Mouse (Mus musculus) embryonic facial prominence, embryonic 15.5 days (tissue): ENCODE results near the gene Lmtk2. TPM values are rescaled to one million over a fixed set of nuclear protein-coding genes. Genes with fewer than 3 reads are reported as not detected.

ENCODE experiments used
- ATAC-seq: fragments of 200-750 bp; cut with Nextera tagmentation; 2 replicates; pipeline ENCODE4 v1.8.0; 2017; ENCODE audit warnings: low read depth, moderate TSS enrichment; ENCODE audit not compliant: insufficient number of reproducible peaks, low FRiP score, low TSS enrichment
- H3K27ac ChIP-seq: fragments of 300-500 bp; sonication (generic); replicated peaks from 2 replicates; pipeline ENCODE4 v1.5.1; 2015; ENCODE audit warnings: mild to moderate bottlenecking, inconsistent platforms
- H3K27me3 ChIP-seq: fragments of 300-500 bp; sonication (generic); 2 replicates; pipeline ENCODE4 v1.6.1; 2015; ENCODE audit warnings: inconsistent platforms
- H3K36me3 ChIP-seq: fragments of 300-500 bp; sonication (generic); 2 replicates; pipeline ENCODE4 v1.6.1; 2015; ENCODE audit warnings: mild to moderate bottlenecking, inconsistent platforms
- H3K4me1 ChIP-seq: fragments of 300-500 bp; sonication (generic); 2 replicates; pipeline ENCODE4 v1.6.1; 2015; ENCODE audit warnings: inconsistent platforms
- H3K4me2 ChIP-seq: fragments of 300-500 bp; sonication (generic); replicated peaks from 2 replicates; pipeline ENCODE4 v1.6.1; 2015; ENCODE audit warnings: mild to moderate bottlenecking, inconsistent platforms
- H3K4me3 ChIP-seq: fragments of 300-500 bp; sonication (generic); replicated peaks from 2 replicates; pipeline ENCODE4 v1.5.1; 2015; ENCODE audit warnings: mild to moderate bottlenecking, inconsistent platforms
- H3K9ac ChIP-seq: fragments of 300-500 bp; sonication (generic); 2 replicates; pipeline ENCODE4 v1.6.1; 2015; ENCODE audit warnings: inconsistent platforms
- H3K9me3 ChIP-seq: fragments of 300-500 bp; sonication (generic); replicated peaks from 2 replicates; pipeline ENCODE4 v1.6.1; 2016; ENCODE audit warnings: inconsistent platforms
- WGBS: fragments of 180-500 bp; shearing (Covaris S2); methylation state at CpG from one replicate; pipeline ENCODE4 v1.1.7; 2015; 5-methylcytosine and 5-hydroxymethylcytosine counted together
- polyA plus RNA-seq: library from polyadenylated mRNA; unstranded; fragments of >200 nt; fragmentation: Nextera tagmentation; extraction: Ambion mirVana; gene quantifications from 2 replicates; pipeline ENCODE4 v1.2.1, GENCODE M21; 2015

Gene Lmtk2
- 4.5 TPM in 2 replicates for polyA plus RNA-seq

DNA sequence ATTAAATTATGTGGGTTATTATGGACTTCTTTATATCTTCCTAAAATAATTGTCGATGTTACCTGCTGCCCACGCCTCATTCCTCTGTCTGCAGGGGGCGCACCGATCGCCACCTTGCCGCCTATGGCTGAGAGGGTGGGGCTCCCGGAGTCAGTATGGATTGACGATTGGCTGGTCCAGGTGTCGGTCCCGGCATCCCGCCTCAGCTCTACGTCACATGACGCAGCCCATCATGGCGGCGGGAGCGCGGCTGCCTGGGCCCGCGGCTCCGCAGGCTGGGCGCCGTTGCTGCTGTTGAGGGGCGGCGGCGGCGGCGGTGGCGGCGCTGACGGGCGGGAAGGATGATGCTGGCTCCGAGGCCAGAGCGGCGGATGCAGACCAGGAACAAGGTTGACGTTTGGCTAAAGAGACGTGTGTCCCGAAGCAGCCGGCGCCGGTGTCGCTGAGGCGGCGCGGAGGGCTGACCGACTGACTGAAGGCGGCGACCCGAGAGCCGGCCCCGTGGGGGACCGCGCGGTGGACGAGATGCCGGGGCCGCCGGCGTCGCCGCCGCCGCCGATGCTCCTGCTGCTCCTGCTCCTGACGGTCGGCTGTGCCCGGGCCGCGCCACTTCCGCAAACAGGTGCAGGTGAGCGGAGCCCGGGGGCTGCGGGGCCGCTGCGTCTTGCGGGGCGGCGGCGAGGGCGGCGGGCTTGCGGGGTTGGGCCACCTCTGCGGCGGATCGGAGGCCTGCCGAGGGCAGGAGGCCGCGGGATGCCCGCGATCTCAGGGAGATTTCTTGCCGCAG lies at the start of gene Lmtk2:
TSS of gene Lmtk2 (plus strand) at position 288 of the 787 bp plus-strand sequence.
- Histone ChIP-seq H3K4me1 (0 out of 2 replicates have a peak, but pooled peaks cover 14% of the 10 kb centered on the region), H3K4me3 (peak within 1 kb of the TSS; percentile 68), H3K36me3 (no peaks in the 10 kb centered on the region), H3K27ac (peak within 1 kb of the TSS; percentile 70), H3K27me3 (peaks cover 8% of the 10 kb centered on the region; the same call in 1 of the 2 replicates), H3K9ac (peak within 1 kb of the TSS; percentile 53), H3K4me2 (peak within 1 kb of the TSS; percentile 90), H3K9me3 (no peaks in the 10 kb centered on the region)
- WGBS = under 1% methylated on average over 85 of the region's 90 CpGs
- peak; percentile 99 for ATAC-seq

DNA sequence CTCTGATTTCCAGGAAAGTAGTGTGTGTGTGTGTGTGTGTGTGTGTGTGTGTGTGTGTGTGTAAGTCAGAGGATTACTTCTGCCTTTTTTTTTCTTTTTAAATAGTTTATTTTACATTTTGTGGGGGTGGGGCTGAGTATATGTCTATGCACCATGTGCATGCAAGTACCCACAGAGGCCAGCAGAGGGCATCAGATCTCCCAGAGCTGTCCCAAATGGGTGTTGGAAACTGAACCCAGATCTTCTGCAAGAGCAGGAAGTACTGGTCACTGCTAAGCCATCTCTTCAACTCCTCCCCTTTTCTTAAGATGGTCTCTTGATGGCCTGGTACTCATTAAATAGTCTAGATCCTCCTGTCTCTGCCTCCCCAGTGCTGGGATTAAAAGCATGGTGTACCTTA lies 49.0 kb upstream of the Lmtk2 start:
- no peaks in the 10 kb centered on the region for H3K4me1 ChIP-seq
- ATAC-seq = no peak
- no peak overlapping the region for H3K27ac ChIP-seq
- H3K27me3 ChIP-seq = no peaks in the 10 kb centered on the region
- no peak overlapping the region for H3K4me3 ChIP-seq
- H3K9ac ChIP-seq = no peak overlapping the region
- H3K4me2 ChIP-seq = no peak overlapping the region
- H3K36me3 ChIP-seq = no peaks in the 10 kb centered on the region
- H3K9me3 ChIP-seq = no peaks in the 10 kb centered on the region

DNA sequence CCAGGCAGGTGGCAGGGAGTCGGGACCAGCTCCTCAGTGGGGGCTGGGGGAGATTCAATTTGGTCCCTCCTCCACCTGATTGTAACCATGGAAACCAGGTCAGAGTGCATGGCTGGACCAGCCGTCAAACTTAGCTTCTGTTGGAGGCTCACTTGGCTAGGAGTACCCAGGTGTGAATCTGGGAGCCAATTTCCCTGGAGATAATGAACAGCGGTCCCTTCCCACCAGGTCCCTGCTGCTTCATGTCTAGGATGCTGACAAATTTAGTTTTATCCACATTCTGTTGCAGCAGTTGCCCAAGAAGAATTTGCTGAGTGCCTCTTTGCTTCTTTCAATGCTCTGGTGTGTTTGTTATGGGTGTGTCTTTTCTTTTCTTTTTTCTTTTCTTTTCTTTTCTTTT lies 46.8 kb upstream of the Lmtk2 start:
- Histone ChIP-seq H3K4me1 (no peaks in the 10 kb centered on the region), H3K27me3 (no peaks in the 10 kb centered on the region), H3K36me3 (no peaks in the 10 kb centered on the region), H3K4me2 (no peak overlapping the region), H3K9me3 (no peaks in the 10 kb centered on the region), H3K4me3 (no peak overlapping the region), H3K27ac (no peak overlapping the region), H3K9ac (no peak overlapping the region)
- WGBS = 53% methylated on average over 3 of the region's 3 CpGs
- no peak for ATAC-seq

DNA sequence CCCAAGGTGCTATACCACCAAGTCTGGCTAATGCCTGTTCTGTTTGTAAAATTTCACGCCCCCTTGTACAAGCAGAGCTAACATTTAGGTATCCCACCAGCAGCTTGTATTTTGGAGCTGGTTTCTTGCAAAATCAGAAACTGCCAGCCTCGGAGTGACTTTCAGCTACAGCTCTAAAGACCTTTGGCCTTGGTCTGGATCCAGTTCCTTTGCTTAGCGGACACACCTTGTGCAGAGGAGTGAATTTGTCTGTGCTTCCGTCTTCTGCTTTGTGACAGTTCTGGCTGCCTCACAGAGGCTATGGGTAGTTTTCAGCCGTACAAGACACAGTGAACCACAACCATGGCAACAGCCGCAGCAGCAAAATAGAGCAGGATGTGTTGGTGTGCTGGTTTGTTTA lies 45.9 kb upstream of the Lmtk2 start:
- Histone ChIP-seq H3K27me3 (no peaks in the 10 kb centered on the region), H3K4me3 (no peak overlapping the region), H3K36me3 (no peaks in the 10 kb centered on the region), H3K4me2 (no peak overlapping the region), H3K27ac (no peak overlapping the region), H3K4me1 (no peaks in the 10 kb centered on the region), H3K9ac (no peak overlapping the region), H3K9me3 (no peaks in the 10 kb centered on the region)
- 90% methylated on average over 6 of the region's 6 CpGs for WGBS
- no peak for ATAC-seq

DNA sequence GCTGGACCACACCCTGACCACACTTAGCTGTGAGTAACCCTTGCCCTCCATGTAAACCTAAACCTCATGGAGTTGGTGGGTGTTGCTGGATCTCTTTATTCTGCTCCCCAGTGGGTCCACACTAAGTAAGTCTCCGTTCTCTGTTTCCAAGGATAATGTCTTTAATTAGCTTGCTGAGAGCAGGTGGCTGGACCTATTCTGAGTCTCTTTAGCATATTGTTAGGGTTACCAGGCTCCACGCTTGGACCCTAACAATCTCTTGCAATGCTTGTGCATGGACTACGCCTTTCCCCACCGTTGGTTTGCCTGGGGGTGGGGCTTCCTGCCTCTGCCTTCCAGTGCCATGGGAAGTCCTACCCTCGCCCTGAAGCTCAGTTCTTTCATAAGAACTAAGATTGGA lies 36.1 kb upstream of the Lmtk2 start:
- H3K4me2 ChIP-seq = no peak overlapping the region
- no peaks in the 10 kb centered on the region for H3K27me3 ChIP-seq
- no peaks in the 10 kb centered on the region for H3K36me3 ChIP-seq
- H3K9me3 ChIP-seq = 0 out of 2 replicates have a peak, but pooled peaks cover 3% of the 10 kb centered on the region
- no peak overlapping the region for H3K9ac ChIP-seq
- H3K27ac ChIP-seq = no peak overlapping the region
- no peaks in the 10 kb centered on the region for H3K4me1 ChIP-seq
- WGBS = 70% methylated on average over 5 of the region's 5 CpGs
- H3K4me3 ChIP-seq = no peak overlapping the region
- ATAC-seq = no peak

DNA sequence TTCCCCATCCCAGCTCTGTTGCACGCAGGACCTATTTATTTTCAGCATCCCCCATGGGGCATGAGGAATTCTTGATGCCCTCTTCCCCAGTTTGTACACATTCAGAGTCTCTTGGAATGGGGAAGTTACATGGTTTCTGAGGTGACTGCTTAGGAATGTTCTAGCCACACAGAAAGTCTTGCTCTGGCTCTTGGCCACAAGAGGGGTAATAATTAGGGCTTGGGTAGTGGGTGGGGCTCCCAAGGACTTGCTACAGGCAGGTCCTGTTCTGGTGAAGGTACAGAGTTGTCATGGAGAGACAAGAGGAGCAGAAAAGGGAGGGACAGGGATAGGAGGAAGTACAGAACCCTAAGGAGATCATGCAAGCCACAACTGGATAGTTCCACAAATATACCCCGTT lies 34.2 kb upstream of the Lmtk2 start:
- Histone ChIP-seq H3K4me3 (no peak overlapping the region), H3K4me1 (no peaks in the 10 kb centered on the region), H3K9ac (no peak overlapping the region), H3K36me3 (no peaks in the 10 kb centered on the region), H3K27me3 (no peaks in the 10 kb centered on the region), H3K9me3 (0 out of 2 replicates have a peak, but pooled peaks cover 3% of the 10 kb centered on the region), H3K27ac (no peak overlapping the region), H3K4me2 (no peak overlapping the region)
- WGBS = 75% methylated on average over 2 of the region's 2 CpGs
- ATAC-seq = no peak

DNA sequence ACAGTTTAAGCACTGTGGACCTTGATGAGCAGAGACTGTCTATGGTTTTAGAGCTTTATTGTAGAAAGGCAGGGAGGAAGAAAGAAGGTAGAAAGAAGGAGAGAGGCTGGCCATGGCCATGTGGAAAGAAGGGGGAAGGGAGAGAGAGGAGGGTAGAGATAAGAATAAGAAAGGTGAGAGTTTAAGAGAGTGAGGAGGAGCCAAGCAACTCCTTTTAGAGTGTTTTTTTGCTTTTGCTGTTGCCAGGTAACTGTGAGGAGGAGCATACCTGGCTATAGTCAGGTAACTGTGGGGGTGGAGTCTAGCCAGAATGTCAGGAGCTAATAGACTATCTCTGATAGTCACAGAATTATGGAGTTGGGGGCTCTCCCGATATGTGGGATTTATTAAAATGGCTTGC lies 30.2 kb upstream of the Lmtk2 start:
- H3K27ac ChIP-seq = no peak overlapping the region
- no peaks in the 10 kb centered on the region for H3K36me3 ChIP-seq
- no peak overlapping the region for H3K9ac ChIP-seq
- H3K9me3 ChIP-seq = 0 out of 2 replicates have a peak, but pooled peaks cover 3% of the 10 kb centered on the region
- no peak for ATAC-seq
- 85% methylated on average over 1 of the region's 1 CpGs for WGBS
- no peak overlapping the region for H3K4me3 ChIP-seq
- no peak overlapping the region for H3K4me2 ChIP-seq
- H3K4me1 ChIP-seq = no peaks in the 10 kb centered on the region
- no peaks in the 10 kb centered on the region for H3K27me3 ChIP-seq

DNA sequence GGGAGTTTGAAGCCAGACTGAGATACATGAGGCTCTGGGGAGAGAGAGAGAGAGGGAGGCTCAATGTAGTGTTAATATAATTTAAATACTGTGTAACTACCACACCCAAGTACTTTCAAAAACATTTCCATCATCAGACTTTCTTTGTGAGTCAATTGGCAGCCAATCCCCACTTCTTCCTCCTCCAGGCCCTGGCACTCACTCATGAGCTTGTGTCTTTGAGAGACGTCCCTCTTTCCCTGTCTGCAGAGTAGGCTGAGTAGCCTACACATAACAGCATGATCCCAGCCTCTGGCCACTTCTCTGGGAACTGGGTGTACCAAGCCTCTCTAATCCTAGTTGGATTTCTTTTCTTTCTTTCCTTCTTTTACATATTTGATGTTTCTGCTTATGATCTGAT lies 29.0 kb upstream of the Lmtk2 start:
- H3K4me3 ChIP-seq = no peak overlapping the region
- H3K27me3 ChIP-seq = no peaks in the 10 kb centered on the region
- H3K27ac ChIP-seq = no peak overlapping the region
- 0 out of 2 replicates have a peak, but pooled peaks cover 3% of the 10 kb centered on the region for H3K9me3 ChIP-seq
- 21% methylated on average over 1 of the region's 1 CpGs for WGBS
- no peaks in the 10 kb centered on the region for H3K36me3 ChIP-seq
- H3K4me2 ChIP-seq = no peak overlapping the region
- no peaks in the 10 kb centered on the region for H3K4me1 ChIP-seq
- H3K9ac ChIP-seq = no peak overlapping the region
- no peak for ATAC-seq

DNA sequence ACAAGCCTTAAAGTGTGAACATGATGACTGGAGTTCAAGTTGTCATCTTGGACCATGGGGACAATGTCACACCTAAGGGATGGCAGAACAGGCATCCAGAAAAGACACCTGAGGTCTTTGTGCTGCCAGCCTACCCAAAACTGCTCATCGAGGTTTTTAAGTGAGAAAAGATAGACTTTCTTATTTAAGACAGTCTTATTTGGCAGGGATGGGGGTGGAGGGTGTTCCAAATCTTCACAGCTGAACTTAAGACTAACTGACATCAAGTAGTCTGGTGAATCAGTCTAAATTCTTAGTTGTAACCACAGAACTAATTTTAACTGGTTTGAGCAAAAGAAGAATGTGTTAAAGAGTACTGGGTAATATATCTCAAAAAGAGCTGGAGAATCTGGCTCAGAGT lies 22.7 kb upstream of the Lmtk2 start:
- 66% methylated on average over 1 of the region's 1 CpGs for WGBS
- Histone ChIP-seq H3K4me3 (no peak overlapping the region), H3K36me3 (no peaks in the 10 kb centered on the region), H3K27me3 (no peaks in the 10 kb centered on the region), H3K9me3 (no peaks in the 10 kb centered on the region), H3K9ac (no peak overlapping the region), H3K4me1 (no peaks in the 10 kb centered on the region), H3K4me2 (no peak overlapping the region), H3K27ac (no peak overlapping the region)
- ATAC-seq = no peak

DNA sequence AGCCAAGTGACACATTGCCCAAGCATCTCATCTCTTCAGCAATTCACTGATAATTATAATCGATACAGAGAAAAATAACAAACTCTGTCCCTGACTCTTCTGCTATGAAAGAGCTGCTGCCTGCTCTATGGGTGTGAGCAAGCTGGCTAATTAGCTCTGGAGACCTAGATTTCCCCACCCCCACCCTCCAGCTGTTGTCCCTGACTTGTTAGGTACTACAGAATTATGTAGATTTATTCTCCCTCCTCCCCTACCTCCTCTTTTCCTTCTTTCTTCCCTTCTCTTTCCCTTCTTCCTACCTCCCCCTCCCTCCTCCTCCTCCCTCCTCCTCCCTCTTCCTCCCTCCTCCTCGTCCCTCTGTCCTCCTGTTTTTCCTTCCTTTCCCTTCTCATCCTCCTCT lies 19.4 kb upstream of the Lmtk2 start:
- Histone ChIP-seq H3K9ac (no peak overlapping the region), H3K4me1 (no peaks in the 10 kb centered on the region), H3K36me3 (no peaks in the 10 kb centered on the region), H3K27me3 (no peaks in the 10 kb centered on the region), H3K4me2 (no peak overlapping the region), H3K9me3 (no peaks in the 10 kb centered on the region), H3K27ac (no peak overlapping the region), H3K4me3 (no peak overlapping the region)
- ATAC-seq = no peak
- WGBS = 42% methylated on average over 2 of the region's 2 CpGs

DNA sequence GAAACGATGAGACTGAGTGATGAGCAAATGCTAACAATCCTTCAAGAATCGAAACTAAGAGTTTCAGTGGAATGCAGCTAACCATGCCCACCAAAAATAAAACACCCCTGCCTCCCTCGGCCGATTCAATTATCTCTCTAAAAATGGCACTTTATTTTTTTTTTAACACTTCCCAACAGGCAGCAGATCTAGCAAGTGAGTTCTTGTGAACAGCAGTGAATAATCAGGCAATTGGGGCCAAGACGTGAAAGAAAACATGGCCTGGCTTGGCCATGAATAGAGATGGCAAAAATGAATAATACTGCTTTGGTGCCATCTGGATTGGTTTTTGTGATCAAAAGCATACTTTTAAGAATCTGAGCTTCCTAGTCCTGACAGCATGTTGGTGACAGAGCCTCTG lies 18.2 kb upstream of the Lmtk2 start:
- Histone ChIP-seq H3K36me3 (no peaks in the 10 kb centered on the region), H3K27me3 (no peaks in the 10 kb centered on the region), H3K9me3 (no peaks in the 10 kb centered on the region), H3K9ac (no peak overlapping the region), H3K4me2 (no peak overlapping the region), H3K27ac (no peak overlapping the region), H3K4me3 (no peak overlapping the region), H3K4me1 (no peaks in the 10 kb centered on the region)
- no peak for ATAC-seq
- 60% methylated on average over 5 of the region's 5 CpGs for WGBS

DNA sequence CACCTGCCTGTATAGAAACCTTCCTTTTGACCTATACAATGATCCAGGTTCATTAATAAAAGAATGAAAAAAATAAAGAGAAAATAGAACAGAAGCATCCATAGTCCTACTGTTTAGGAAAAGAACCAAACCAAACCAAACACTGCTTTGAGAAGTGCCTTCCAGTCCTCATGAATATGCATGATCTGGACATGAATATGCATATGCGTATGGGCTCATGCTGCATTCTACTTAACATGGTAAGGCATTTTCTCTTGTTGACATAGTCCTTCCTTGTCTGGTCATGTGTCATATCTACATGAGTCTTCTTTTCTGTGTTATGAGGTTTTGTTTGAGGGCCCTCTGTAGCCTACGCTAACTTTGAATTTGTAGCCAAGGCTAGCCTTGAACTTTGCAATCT lies 16.7 kb upstream of the Lmtk2 start:
- no peaks in the 10 kb centered on the region for H3K9me3 ChIP-seq
- H3K9ac ChIP-seq = no peak overlapping the region
- 95% methylated on average over 2 of the region's 2 CpGs for WGBS
- no peaks in the 10 kb centered on the region for H3K4me1 ChIP-seq
- H3K4me2 ChIP-seq = no peak overlapping the region
- no peak overlapping the region for H3K27ac ChIP-seq
- no peaks in the 10 kb centered on the region for H3K36me3 ChIP-seq
- no peak for ATAC-seq
- H3K4me3 ChIP-seq = no peak overlapping the region
- H3K27me3 ChIP-seq = no peaks in the 10 kb centered on the region
